In the genomic region with DNA sequence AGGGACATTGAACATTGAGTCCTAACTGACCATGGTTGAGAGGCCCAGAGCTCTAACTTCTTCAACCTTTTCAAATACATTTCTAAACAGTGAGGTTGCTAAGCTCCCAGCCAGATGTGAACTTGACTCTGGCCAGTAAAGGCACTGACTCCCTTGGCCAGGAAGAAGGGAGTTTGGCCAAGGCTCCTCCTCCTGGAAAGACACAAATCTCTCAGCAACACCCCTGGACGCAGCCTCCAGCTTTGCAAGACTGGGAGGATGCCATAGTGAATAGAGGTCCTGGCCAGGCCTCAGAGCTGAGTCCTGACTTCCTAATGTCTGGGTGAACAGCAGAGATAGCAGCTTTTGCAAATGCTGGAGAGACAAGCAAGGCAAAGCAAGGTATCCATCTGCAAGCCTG, we compare ENCODE assay signal across 24 mouse cellular contexts. TPM values are rescaled to one million over a fixed set of nuclear protein-coding genes. Genes with fewer than 3 reads are reported as not detected.
DNase-seq lines count a peak whose midpoint lies in the region; ATAC-seq lines count a peak whose summit lies in the region.
"Had no signal": no experiment of that assay in that cellular context is flagged by ENCODE, and none has a peak within 500 bp of the region (broad histone marks: within the 10 kb centered on the region; RNA-seq: fewer than 3 reads in every experiment).

No protein-coding gene starts in this region.

- no peaks in the 10 kb centered on the region for H3K27me3 ChIP-seq in heart, embryonic 12.5 days (replicated peaks)
- H3K27me3 ChIP-seq in midbrain, embryonic 16.5 days (ENCODE audit: control insufficient read depth, insufficient read depth, low read depth, low read length), result no peaks in the 10 kb centered on the region
- H3K27me3 ChIP-seq: hindbrain, embryonic 13.5 days; liver, embryonic 13.5 days had no signal

- H3K9me3 ChIP-seq in heart, embryonic 12.5 days (replicated peaks), result no peaks in the 10 kb centered on the region
- no peaks in the 10 kb centered on the region for H3K9me3 ChIP-seq in midbrain, embryonic 16.5 days (replicated peaks; ENCODE audit: control insufficient read depth, low read length, poor library complexity, severe bottlenecking)
- H3K9me3 ChIP-seq: hindbrain, embryonic 13.5 days; liver, embryonic 13.5 days had no signal

- ATAC-seq in heart, embryonic 12.5 days (ENCODE audit: insufficient number of reproducible peaks, low FRiP score), result no peak
- no peak for ATAC-seq in monocyte, adult 5-6 weeks (replicated peaks; ENCODE audit: insufficient number of reproducible peaks, low FRiP score, low TSS enrichment, poor library complexity, severe bottlenecking)
- no peak for ATAC-seq in midbrain, embryonic 16.5 days
- ATAC-seq: forebrain, embryonic 16.5 days; inflammation-experienced regulatory T-cells, adult 6 months; Patski had no signal

- intact Hi-C loops in gastrocnemius, postnatal 14 days (cut with DNase I; ENCODE audit: low total_unique reads), result no loop called here

- H3K9ac ChIP-seq in heart, embryonic 12.5 days, result no peak overlapping the region
- H3K9ac ChIP-seq in midbrain, embryonic 16.5 days (ENCODE audit: low read depth, low read length), result no peak overlapping the region
- H3K9ac ChIP-seq: hindbrain, embryonic 13.5 days; liver, embryonic 13.5 days; lung, embryonic 14.5 days had no signal

- no peaks in the 10 kb centered on the region for H3K36me3 ChIP-seq in heart, embryonic 12.5 days
- no peaks in the 10 kb centered on the region for H3K36me3 ChIP-seq in midbrain, embryonic 16.5 days (ENCODE audit: control insufficient read depth, insufficient read depth, low read length)
- H3K36me3 ChIP-seq: forebrain, embryonic 10.5 days; hindbrain, embryonic 13.5 days; liver, embryonic 13.5 days had no signal

- H3K4me1 ChIP-seq in heart, embryonic 12.5 days (replicated peaks), result peaks cover 11% of the 10 kb centered on the region
- H3K4me1 ChIP-seq in midbrain, embryonic 16.5 days (ENCODE audit: control insufficient read depth, insufficient read depth, low read length), result peaks cover 5% of the 10 kb centered on the region

- no peak overlapping the region for H3K4me3 ChIP-seq in heart, embryonic 12.5 days
- H3K4me3 ChIP-seq in midbrain, embryonic 16.5 days (ENCODE audit: low read depth, low read length), result no peak overlapping the region
- H3K4me3 ChIP-seq: forebrain, embryonic 10.5 days; hindbrain, embryonic 13.5 days; left cerebral cortex, adult 2 months; liver, embryonic 13.5 days had no signal

- DNase-seq in heart, adult 9 months (ENCODE audit: low spot score in 2 of 2), result peak; percentile 27 to 29
- peak; percentile 47 for DNase-seq in urinary bladder, postnatal 14 days (ENCODE audit: low spot score)
- DNase-seq in urinary bladder, postnatal 10 days (ENCODE audit: low spot score), result no peak
- peak; percentile 60 for DNase-seq in gastrocnemius, postnatal 14 days
- peak; percentile 70 for DNase-seq in skeletal muscle tissue, adult 2 months (ENCODE audit: low read depth, low spot score)
- DNase-seq: adrenal gland, adult 2 months; cerebellum, adult 18-20 months; cerebellum, postnatal 14 days; kidney, adult 18-20 months; layer of hippocampus, adult 9-11 months; liver, embryonic 13.5 days; lung, embryonic 14.5 days; lung, postnatal 36 days had no signal

- no peak overlapping the region for H3K27ac ChIP-seq in heart, embryonic 12.5 days (ENCODE audit: poor library complexity, severe bottlenecking)
- H3K27ac ChIP-seq in midbrain, embryonic 16.5 days (ENCODE audit: low read length), result no peak overlapping the region
- H3K27ac ChIP-seq: forebrain, embryonic 10.5 days; hindbrain, embryonic 13.5 days; kidney, postnatal 0 days; left cerebral cortex, adult 2 months; liver, embryonic 13.5 days had no signal

- WGBS in heart, embryonic 12.5 days, result 74% methylated on average over 1 of the region's 1 CpGs
- 67% methylated on average over 1 of the region's 1 CpGs for WGBS in midbrain, embryonic 16.5 days

- no peak overlapping the region for H3K4me2 ChIP-seq in heart, embryonic 12.5 days
- no peak overlapping the region for H3K4me2 ChIP-seq in midbrain, embryonic 16.5 days (ENCODE audit: low read length)
- H3K4me2 ChIP-seq: hindbrain, embryonic 13.5 days; liver, embryonic 13.5 days; lung, embryonic 14.5 days had no signal

RNA-seq across cellular contexts. Expression of a gene that starts 18.1 kb away (rescaled TPM):
- polyA plus RNA-seq in heart, embryonic 12.5 days (2016; fragmentation: Nextera tagmentation; extraction: Ambion mirVana), result 22.2 and 29.9 TPM in 2 replicates
- total RNA-seq in gastrocnemius, postnatal 14 days (2021), result 10 to 100 TPM; 15.9 to 18.3 TPM
- 4.6 to 18.1 TPM (median 10.3 TPM) in 3 replicates for total RNA-seq in monocyte, adult 5-6 weeks (2017)
- polyA plus RNA-seq in midbrain, embryonic 16.5 days (2015; fragmentation: Nextera tagmentation; extraction: Ambion mirVana), result 25.0 and 26.5 TPM in 2 replicates

RNA-seq across cellular contexts. Expression of a gene that starts 40.4 kb away (rescaled TPM):
- 11.7 and 12.6 TPM in 2 replicates for polyA plus RNA-seq in heart, embryonic 12.5 days (2016; fragmentation: Nextera tagmentation; extraction: Ambion mirVana)
- total RNA-seq in gastrocnemius, postnatal 14 days (2021), result 1 to 10 TPM; 4.4 to 5.5 TPM
- not detected in 3 replicates for total RNA-seq in monocyte, adult 5-6 weeks (2017)
- polyA plus RNA-seq in midbrain, embryonic 16.5 days (2015; fragmentation: Nextera tagmentation; extraction: Ambion mirVana), result 7.6 and 9.4 TPM in 2 replicates
- total RNA-seq: neutrophil, adult 5-6 weeks had no signal
